Comparison of ENCODE assay signal across 17 mouse cellular contexts in the genomic region with DNA sequence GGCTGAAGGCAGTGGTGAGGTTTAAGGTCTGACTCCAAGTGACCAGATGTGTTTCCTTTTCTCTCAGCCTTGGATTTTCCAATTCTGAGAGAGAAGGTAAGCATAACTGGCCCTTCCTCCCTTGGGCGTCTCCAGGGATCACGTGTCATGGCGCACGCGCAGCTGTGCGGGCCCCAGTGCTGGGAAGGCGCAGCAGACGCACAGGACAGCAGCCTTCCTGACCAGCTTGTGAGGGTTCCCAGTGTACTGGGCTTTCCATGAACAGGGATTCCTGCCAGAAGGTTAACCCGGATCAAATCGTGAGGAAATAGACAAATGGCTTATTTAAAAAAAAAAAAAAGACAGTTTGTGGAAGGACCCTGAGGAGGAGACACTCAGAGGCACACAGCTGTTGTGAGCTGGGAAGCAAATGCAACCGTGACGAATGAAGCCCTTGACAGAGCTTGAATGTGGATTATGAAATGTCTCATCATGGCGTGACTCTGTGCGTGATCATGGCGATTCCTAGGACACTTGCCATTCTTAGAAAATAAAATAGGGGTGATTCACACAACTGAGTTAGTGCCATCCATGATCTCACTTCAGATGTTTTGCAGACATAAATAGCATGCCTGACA. TPM values are rescaled to one million over a fixed set of nuclear protein-coding genes. Genes with fewer than 3 reads are reported as not detected.
A peak's percentile ranks its signal among the peaks of the same experiment; 100 is the strongest.
DNase-seq lines count a peak whose midpoint lies in the region; ATAC-seq lines count a peak whose summit lies in the region.
"Had no signal": no experiment of that assay in that cellular context is flagged by ENCODE, and none has a peak within 500 bp of the region (broad histone marks: within the 10 kb centered on the region; RNA-seq: fewer than 3 reads in every experiment).

No protein-coding gene starts in this region.

- DNase-seq in limb, embryonic 10.5 days (ENCODE audit: low spot score) = no peak
- DNase-seq in ZHBTc4 (ENCODE audit: low read depth, low spot score) = peak; percentile 68
- DNase-seq in gastrocnemius, adult 18-20 months (ENCODE audit: low spot score) = peak; percentile 47
- peak; percentile 28 for DNase-seq in lung, postnatal 14 days
- no peak for DNase-seq in left cerebral cortex, adult 11 months (ENCODE audit: low spot score)
- no peak for DNase-seq in spleen, postnatal 36 days (ENCODE audit: low spot score in 2 of 2)
- DNase-seq in spleen, adult 12 weeks (ENCODE audit: low spot score) = no peak

- no peak overlapping the region for H3K27ac ChIP-seq in limb, embryonic 13.5 days
- no peak overlapping the region for H3K27ac ChIP-seq in limb, embryonic 10.5 days
- H3K27ac ChIP-seq: heart, embryonic 13.5 days; hindbrain, embryonic 15.5 days; neural tube, embryonic 12.5 days had no signal

- 81% methylated on average over 15 of the region's 15 CpGs for WGBS in limb, embryonic 13.5 days
- WGBS in limb, embryonic 10.5 days = 90% methylated on average over 15 of the region's 15 CpGs

- H3K4me2 ChIP-seq in limb, embryonic 13.5 days (replicated peaks) = no peak overlapping the region
- H3K4me2 ChIP-seq: heart, embryonic 13.5 days; hindbrain, embryonic 15.5 days; neural tube, embryonic 12.5 days had no signal

- peak; percentile 64; the same call in 1 of the 2 replicates for ATAC-seq in limb, embryonic 13.5 days (ENCODE audit: low FRiP score, low read depth)

- no peaks in the 10 kb centered on the region for H3K9me3 ChIP-seq in limb, embryonic 13.5 days
- no peaks in the 10 kb centered on the region for H3K9me3 ChIP-seq in limb, embryonic 10.5 days (replicated peaks)
- H3K9me3 ChIP-seq: heart, embryonic 13.5 days; hindbrain, embryonic 15.5 days; neural tube, embryonic 12.5 days had no signal

- no peaks in the 10 kb centered on the region for H3K27me3 ChIP-seq in limb, embryonic 13.5 days
- H3K27me3 ChIP-seq in limb, embryonic 10.5 days (ENCODE audit: low read depth, poor library complexity, severe bottlenecking) = no peaks in the 10 kb centered on the region
- H3K27me3 ChIP-seq: hindbrain, embryonic 15.5 days; neural tube, embryonic 12.5 days had no signal

- no peak overlapping the region for H3K9ac ChIP-seq in limb, embryonic 13.5 days
- H3K9ac ChIP-seq: heart, embryonic 13.5 days; hindbrain, embryonic 15.5 days; neural tube, embryonic 12.5 days had no signal

- H3K4me1 ChIP-seq in limb, embryonic 13.5 days = no peaks in the 10 kb centered on the region
- H3K4me1 ChIP-seq in limb, embryonic 10.5 days = peaks cover 6% of the 10 kb centered on the region
- H3K4me1 ChIP-seq: heart, embryonic 13.5 days; neural tube, embryonic 12.5 days had no signal

- H3K4me3 ChIP-seq in limb, embryonic 13.5 days = no peak overlapping the region
- H3K4me3 ChIP-seq in limb, embryonic 10.5 days = no peak overlapping the region
- H3K4me3 ChIP-seq: heart, embryonic 13.5 days; hindbrain, embryonic 15.5 days; megakaryocyte, embryonic 14.5 days; neural tube, embryonic 12.5 days had no signal

- no peaks in the 10 kb centered on the region for H3K36me3 ChIP-seq in limb, embryonic 13.5 days
- no peaks in the 10 kb centered on the region for H3K36me3 ChIP-seq in limb, embryonic 10.5 days
- H3K36me3 ChIP-seq: heart, embryonic 13.5 days; hindbrain, embryonic 15.5 days; neural tube, embryonic 12.5 days had no signal

RNA-seq across cellular contexts. Expression of a gene that starts 20.3 kb away (rescaled TPM):
- polyA plus RNA-seq in limb, embryonic 13.5 days (2015; fragmentation: Nextera tagmentation; extraction: Ambion mirVana) = 0.38 and 0.47 TPM in 2 replicates
- 0.09 and 0.19 TPM in 2 replicates for polyA plus RNA-seq in limb, embryonic 10.5 days (2016; fragmentation: Nextera tagmentation; extraction: Ambion mirVana)
- not detected for total RNA-seq in gastrocnemius, adult 18-20 months (2021)
- total RNA-seq: common myeloid progenitor, adult 5-6 weeks; MEL had no signal

RNA-seq across cellular contexts. Expression of a gene that starts 21.5 kb away (rescaled TPM):
- 0.72 TPM in 1 of 2 replicates, not detected in the other for polyA plus RNA-seq in limb, embryonic 13.5 days (2015; fragmentation: Nextera tagmentation; extraction: Ambion mirVana)
- polyA plus RNA-seq in limb, embryonic 10.5 days (2016; fragmentation: Nextera tagmentation; extraction: Ambion mirVana) = 0.19 and 0.34 TPM in 2 replicates
- total RNA-seq in gastrocnemius, adult 18-20 months (2021) = not detected
- total RNA-seq: common myeloid progenitor, adult 5-6 weeks; left cerebral cortex, postnatal 25 days; MEL had no signal
- polyA plus RNA-seq: forebrain, embryonic 11.5 days; heart, embryonic 13.5 days; kidney, embryonic 14.5 days had no signal

RNA-seq across cellular contexts. Expression of a gene that starts 43.6 kb away (rescaled TPM):
- polyA plus RNA-seq in limb, embryonic 13.5 days (2015; fragmentation: Nextera tagmentation; extraction: Ambion mirVana) = 137 and 138 TPM in 2 replicates
- 154 and 155 TPM in 2 replicates for polyA plus RNA-seq in limb, embryonic 10.5 days (2016; fragmentation: Nextera tagmentation; extraction: Ambion mirVana)
- 10 to 100 TPM; 53.3 to 57.7 TPM for total RNA-seq in gastrocnemius, adult 18-20 months (2021)

Comparison
In these comparisons a context has a peak if more than half of its experiments do, and no peak if none do; other contexts are left out.
1. DNase-seq: peak in ZHBTc4 (single experiment), gastrocnemius, adult 18-20 months (single experiment) and lung, postnatal 14 days (single experiment); none in limb, embryonic 10.5 days (single experiment), left cerebral cortex, adult 11 months (single experiment), spleen, postnatal 36 days (0 of 2) and spleen, adult 12 weeks (single experiment).